Mouse (Mus musculus): ENCODE results near the gene Ankef1.

Gene Ankef1

GRCm38 (mm10) chr2:136600651-136601170 lies 99.0 kb downstream of the Ankef1 start:
- DNase-seq (ENCODE audit: low spot score), result no peak

GRCm38 (mm10) chr2:136601206-136601605 lies 99.5 kb downstream of the Ankef1 start:
- DNase-seq (ENCODE audit: low spot score), result no peak
